Mouse (Mus musculus) olfactory bulb, adult 2 months (tissue): ENCODE measurements around the gene Man2a2. TPM values are rescaled to one million over a fixed set of nuclear protein-coding genes. Genes with fewer than 3 reads are reported as not detected.
"Not testable (repeated sequence)": the region's sequence is repeated elsewhere in the genome, so short reads cannot be mapped to it uniquely, and the experiment has no call there.

Experiments used
- H3K27ac ChIP-seq: fragments of 200-500 bp; 2 replicates; pipeline ENCODE4 v1.5.1; 2012; ENCODE audit warnings: low read depth, low read length; ENCODE audit not compliant: insufficient read depth
- H3K4me1 ChIP-seq: fragments of 200-500 bp; 2 replicates; pipeline ENCODE4 v1.6.1; 2012; ENCODE audit warnings: low read length; ENCODE audit not compliant: control insufficient read depth, insufficient read depth
- H3K4me3 ChIP-seq: fragments of 200-500 bp; 2 replicates; pipeline ENCODE4 v1.5.1; 2012; ENCODE audit warnings: mild to moderate bottlenecking, low read depth, low read length, moderate library complexity; ENCODE audit not compliant: insufficient read depth
- CTCF ChIP-seq: fragments of 200-500 bp; IDR thresholded peaks from 2 replicates; pipeline ENCODE4 v1.5.1; 2012; ENCODE audit warnings: low read depth, mild to moderate bottlenecking, low read length, moderate library complexity; ENCODE audit not compliant: insufficient read depth
- POLR2A ChIP-seq: fragments of 200-500 bp; IDR thresholded peaks from 2 replicates; pipeline ENCODE4 v1.6.1; 2012; ENCODE audit warnings: mild to moderate bottlenecking, low read depth, low read length, moderate library complexity; ENCODE audit not compliant: insufficient read depth
- WGBS: fragments of 180-500 bp; shearing (Covaris S2); methylation state at CpG from one replicate; pipeline ENCODE4 v1.1.7; 2018; 5-methylcytosine and 5-hydroxymethylcytosine counted together
- polyA plus RNA-seq: library from polyadenylated mRNA; stranded (reverse); fragments of >200 nt; gene quantifications from 2 replicates; pipeline ENCODE4 v1.2.4, GENCODE M21; 2012; ENCODE audit warnings: low replicate concordance; ENCODE audit not compliant: missing spikeins, insufficient read depth, insufficient read length

Man2a2 gene
- polyA plus RNA-seq, 1 experiment = 117 TPM

DNA sequence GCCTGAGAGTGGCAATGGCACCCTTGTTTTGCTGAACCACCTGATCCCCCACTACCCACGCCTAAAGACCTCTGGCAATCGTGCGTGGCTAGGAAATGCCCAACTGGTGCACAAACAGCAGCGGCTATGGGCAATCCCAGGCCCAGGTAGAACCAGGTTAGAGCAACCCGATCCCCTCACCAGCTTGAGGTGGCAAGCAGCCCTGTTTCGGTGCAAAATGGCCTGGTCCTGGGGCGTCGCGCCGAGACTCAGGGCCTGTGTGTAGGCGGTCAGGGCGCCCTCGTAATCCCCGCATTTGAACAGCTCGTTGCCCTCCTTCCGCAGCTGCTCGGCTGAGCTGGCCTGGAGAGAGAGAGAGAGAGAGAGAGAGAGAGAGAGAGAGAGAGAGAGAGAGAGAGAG lies 31.8 kb downstream of the Man2a2 start:
- TF ChIP-seq CTCF (no peak), POLR2A (no peak)
- Histone ChIP-seq H3K4me3 (peak overlapping the region; percentile 96), H3K27ac (peak overlapping the region; percentile 9; the same call in 1 of the 2 replicates), H3K4me1 (peaks cover 38% of the 10 kb centered on the region)
- 3% methylated on average over 17 of the region's 17 CpGs for WGBS

DNA sequence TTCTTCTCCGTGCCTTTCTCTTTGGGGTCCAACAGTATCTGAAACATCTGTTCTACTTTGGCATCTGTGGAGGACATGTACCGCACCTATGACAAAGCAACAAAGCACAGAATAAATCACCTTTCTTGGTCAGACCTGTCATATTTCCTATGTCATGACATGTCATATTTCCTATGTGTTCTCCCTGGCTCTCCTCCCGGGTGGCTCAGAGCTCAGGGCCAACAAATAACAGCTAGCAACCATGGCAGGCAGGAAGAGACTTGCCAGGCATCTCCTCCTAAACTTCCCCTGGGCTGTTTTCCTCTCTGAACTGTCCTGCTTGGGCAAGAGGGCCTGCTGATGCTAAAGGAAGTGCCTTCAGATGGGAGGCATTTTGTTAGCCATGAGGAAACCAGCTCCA lies 34.2 kb downstream of the Man2a2 start:
- Histone ChIP-seq H3K27ac (no peak overlapping the region), H3K4me1 (peaks cover 31% of the 10 kb centered on the region), H3K4me3 (no peak overlapping the region)
- TF ChIP-seq POLR2A = no peak
- no peak for TF ChIP-seq CTCF
- WGBS = 92% methylated on average over 3 of the region's 3 CpGs

DNA sequence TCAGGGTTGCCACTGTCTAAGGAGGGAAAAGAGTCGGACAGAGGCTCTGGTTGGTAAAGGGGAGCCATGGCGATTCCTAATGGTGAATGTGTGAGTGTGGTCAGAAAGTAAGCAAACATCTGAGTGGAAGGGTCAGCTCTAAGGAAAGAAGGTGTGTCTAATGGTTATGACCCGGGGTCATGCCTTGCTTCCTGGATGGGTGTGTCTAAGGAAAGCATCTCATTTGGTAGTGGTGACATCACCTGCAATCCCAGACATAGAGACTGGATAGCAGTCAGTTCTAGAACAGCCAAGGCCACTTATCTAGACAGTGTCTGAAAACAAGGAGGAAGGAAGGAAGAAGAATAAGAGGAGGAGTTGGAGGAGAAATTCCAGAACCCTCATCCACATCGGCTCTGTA lies 36.3 kb downstream of the Man2a2 start:
- Histone ChIP-seq H3K4me1 (peaks cover 22% of the 10 kb centered on the region), H3K27ac (no peak overlapping the region), H3K4me3 (no peak overlapping the region)
- WGBS = 92% methylated on average over 4 of the region's 4 CpGs
- no peak for TF ChIP-seq POLR2A
- TF ChIP-seq CTCF = no peak

DNA sequence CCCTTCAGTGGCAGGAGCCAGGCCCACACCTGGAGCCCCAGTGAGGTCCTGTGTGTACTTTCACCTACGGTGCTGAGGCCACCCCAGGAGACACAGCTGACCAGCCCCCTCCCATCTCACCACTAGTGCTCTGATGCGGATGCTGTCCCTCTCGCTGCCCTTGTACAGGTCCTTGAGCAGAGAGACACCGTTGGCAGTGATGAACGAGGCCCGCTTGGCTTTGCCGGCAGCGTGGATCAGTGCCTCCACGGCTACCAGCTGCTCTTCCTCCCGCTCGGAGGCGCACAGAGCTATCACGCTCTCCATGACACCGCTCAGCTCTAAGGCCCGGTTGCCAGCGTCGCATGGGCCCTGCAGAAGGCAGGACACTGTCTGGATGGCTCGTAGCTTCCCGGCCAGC lies 39.7 kb downstream of the Man2a2 start:
- H3K4me1 ChIP-seq = peaks cover 11% of the 10 kb centered on the region; the same call in 1 of the 2 replicates
- TF ChIP-seq POLR2A (no peak), CTCF (no peak)
- 93% methylated on average over 19 of the region's 19 CpGs for WGBS
- H3K27ac ChIP-seq = no peak overlapping the region
- H3K4me3 ChIP-seq = no peak overlapping the region

DNA sequence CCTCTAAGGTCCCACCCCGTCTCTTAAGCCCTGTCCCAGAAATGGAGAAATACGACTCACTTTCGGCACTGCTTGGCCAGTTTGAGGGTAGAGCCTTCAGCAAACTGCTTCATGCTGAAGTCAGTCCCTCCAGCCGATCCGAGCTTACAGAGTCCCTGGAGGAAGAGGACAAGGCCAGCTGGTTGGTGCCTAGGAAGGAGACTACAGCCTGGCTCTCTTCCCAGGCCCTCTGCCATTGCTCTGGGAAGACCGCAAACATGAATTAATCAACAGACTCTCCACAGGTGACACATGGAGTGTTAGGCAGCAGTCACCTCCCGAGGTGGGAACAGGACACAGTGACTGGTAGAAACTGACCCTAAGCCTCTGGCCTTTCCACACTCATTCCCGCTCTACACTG lies 40.9 kb downstream of the Man2a2 start:
- Histone ChIP-seq H3K4me3 (no peak overlapping the region), H3K27ac (no peak overlapping the region), H3K4me1 (peaks cover 10% of the 10 kb centered on the region)
- no peak for TF ChIP-seq POLR2A
- no peak for TF ChIP-seq CTCF
- 81% methylated on average over 8 of the region's 8 CpGs for WGBS

DNA sequence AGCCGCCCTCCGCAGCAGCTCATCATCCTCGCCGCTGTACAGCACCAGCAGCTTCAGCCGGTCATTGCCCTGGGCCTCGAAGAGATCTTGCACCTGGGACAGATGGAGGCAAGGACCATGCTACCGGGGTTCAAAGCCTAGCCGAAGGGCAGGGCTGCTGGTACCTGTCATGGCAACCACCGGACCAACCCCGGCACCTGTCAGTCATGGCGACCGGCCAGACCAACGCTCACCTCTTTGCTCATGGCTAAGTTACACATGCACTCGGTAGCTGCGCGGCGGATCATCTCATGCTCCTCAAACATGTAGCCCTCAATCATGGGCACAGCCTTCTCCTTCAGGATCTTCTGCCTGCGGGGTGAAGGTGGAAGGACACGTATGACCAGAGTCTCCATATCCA lies 45.1 kb downstream of the Man2a2 start:
- TF ChIP-seq CTCF (no peak), POLR2A (no peak)
- 97% methylated on average over 19 of the region's 19 CpGs for WGBS
- no peak overlapping the region for H3K4me3 ChIP-seq

DNA sequence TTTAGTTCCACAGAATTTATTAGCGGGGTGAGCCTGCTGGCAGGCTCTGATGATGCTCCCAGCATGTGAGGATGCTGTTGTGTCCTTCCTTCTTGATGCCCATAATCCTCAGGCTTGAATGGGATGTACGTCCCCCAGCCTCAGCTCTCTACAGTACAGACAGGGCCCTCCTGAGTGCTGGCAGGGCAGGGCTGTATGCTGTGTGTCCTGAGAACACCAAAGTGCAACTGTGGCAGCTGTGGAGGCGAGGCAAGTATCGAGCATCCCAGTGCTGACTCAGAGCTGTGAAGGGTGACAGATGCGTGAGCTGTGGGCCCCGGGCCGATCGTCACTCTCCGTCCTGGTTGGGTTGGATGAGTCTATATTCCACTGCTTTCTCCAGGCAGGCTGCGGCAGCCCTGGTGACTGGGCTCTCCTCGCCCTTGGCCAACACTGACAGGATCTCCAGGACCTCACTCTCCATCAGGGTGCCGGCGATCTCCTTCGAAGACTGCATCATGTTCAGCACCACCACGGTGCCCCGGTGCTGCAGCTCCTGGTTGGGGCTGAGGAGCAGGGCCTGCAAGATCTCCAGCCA lies 45.8 kb downstream of the Man2a2 start:
- no peak overlapping the region for H3K4me3 ChIP-seq
- no peak overlapping the region for H3K27ac ChIP-seq
- peaks cover 10% of the 10 kb centered on the region for H3K4me1 ChIP-seq
- 79% methylated on average over 16 of the region's 16 CpGs for WGBS
- TF ChIP-seq POLR2A = no peak

More for the DNA sequence above, 45.1 kb downstream of the Man2a2 start:
- Histone ChIP-seq H3K4me1 (peaks cover 10% of the 10 kb centered on the region), H3K27ac (no peak overlapping the region)

DNA sequence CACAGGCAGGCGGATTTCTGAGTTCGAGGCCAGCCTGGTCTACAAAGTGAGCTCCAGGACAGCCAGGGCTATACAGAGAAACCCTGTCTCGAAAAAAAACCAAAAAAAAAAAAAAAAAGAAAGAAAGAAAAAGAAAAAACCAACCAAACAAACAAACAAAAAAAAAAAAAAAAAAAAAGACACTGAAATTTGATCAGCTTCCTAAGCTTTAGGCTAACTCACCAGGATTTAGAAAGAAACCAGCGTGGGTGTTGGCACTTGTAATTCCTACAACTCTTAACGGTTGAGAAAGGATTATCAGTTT lies 46.4 kb downstream of the Man2a2 start:
- H3K27ac ChIP-seq, H3K4me3 ChIP-seq: not testable (repeated sequence)
- peaks cover 10% of the 10 kb centered on the region for H3K4me1 ChIP-seq
- 30% methylated on average over 4 of the region's 5 CpGs for WGBS

- H3K4me1 ChIP-seq = peaks cover 14% of the 10 kb centered on the region
- peak within 1 kb of the TSS; percentile 73 for H3K4me3 ChIP-seq
- under 1% methylated on average over 37 of the region's 38 CpGs for WGBS
- peak; percentile 84 for TF ChIP-seq POLR2A
- no peak for TF ChIP-seq CTCF
- peak within 1 kb of the TSS; percentile 96 for H3K27ac ChIP-seq
These were observed 46.9 kb downstream of the Man2a2 start, which contains the start of gene Rccd1 for GRCm38 (mm10) chr7:80324043-80324815. Gene Rccd1 (minus strand): TSS chr7:80324454.

GRCm38 (mm10) chr7:80323336-80323735 lies 47.8 kb downstream of the Man2a2 start:
- Histone ChIP-seq H3K27ac (no peak overlapping the region), H3K4me3 (peak overlapping the region; percentile 73), H3K4me1 (peaks cover 17% of the 10 kb centered on the region)
- 20% methylated on average over 8 of the region's 8 CpGs for WGBS
- no peak for TF ChIP-seq CTCF
- TF ChIP-seq POLR2A = no peak
